Mouse (Mus musculus): ENCODE results near the gene Pdzrn4. TPM values are rescaled to one million over a fixed set of nuclear protein-coding genes. Genes with fewer than 3 reads are reported as not detected.
"Not testable (repeated sequence)": the region's sequence is repeated elsewhere in the genome, so short reads cannot be mapped to it uniquely, and the experiment has no call there.

The Pdzrn4 gene
- total RNA-seq (2021), result under 1 TPM; 0.30 to 0.42 TPM
- long read RNA-seq, experiment 1, partial matches to known transcripts, result 0 of 1 reads
- long read RNA-seq, experiment 1, other reads (novel, unspliced or antisense), result 1 of 1 reads
- long read RNA-seq, experiment 2, partial matches to known transcripts, result 0 of 1 reads
- long read RNA-seq, experiment 2, other reads (novel, unspliced or antisense), result 1 of 1 reads

- DNase-seq, result peak; percentile 44
Measured at GRCm38 (mm10) chr15:92396770-92397608, at the start of gene Pdzrn4. Gene Pdzrn4, plus strand, starts transcription at chr15:92396881.

GRCm38 (mm10) chr15:92347426-92347825, 49.3 kb upstream of the Pdzrn4 start:
- no peak for DNase-seq

GRCm38 (mm10) chr15:92347902-92348301, 48.8 kb upstream of the Pdzrn4 start:
- no peak for DNase-seq

GRCm38 (mm10) chr15:92348453-92348852, 48.2 kb upstream of the Pdzrn4 start:
- DNase-seq, result not testable (repeated sequence)

GRCm38 (mm10) chr15:92364153-92364552, 32.5 kb upstream of the Pdzrn4 start:
- no peak for DNase-seq

GRCm38 (mm10) chr15:92364592-92364991, 32.1 kb upstream of the Pdzrn4 start:
- no peak for DNase-seq

- no peak for DNase-seq
Measured at GRCm38 (mm10) chr15:92394811-92395210, 1.9 kb upstream of the Pdzrn4 start.

- no peak for DNase-seq
Measured at GRCm38 (mm10) chr15:92398747-92399146, 2.1 kb downstream of the Pdzrn4 start.

- no peak for DNase-seq
Measured at GRCm38 (mm10) chr15:92399278-92399677, 2.6 kb downstream of the Pdzrn4 start.

- no peak for DNase-seq
Measured at GRCm38 (mm10) chr15:92401554-92401953, 4.9 kb downstream of the Pdzrn4 start.

- no peak for DNase-seq
Measured at GRCm38 (mm10) chr15:92415323-92415722, 18.6 kb downstream of the Pdzrn4 start.

GRCm38 (mm10) chr15:92416141-92416540, 19.5 kb downstream of the Pdzrn4 start:
- DNase-seq, result no peak

GRCm38 (mm10) chr15:92416658-92417057, 20.0 kb downstream of the Pdzrn4 start:
- no peak for DNase-seq

- DNase-seq, result no peak
Measured at GRCm38 (mm10) chr15:92417120-92417519, 20.4 kb downstream of the Pdzrn4 start.

GRCm38 (mm10) chr15:92434605-92435004, 37.9 kb downstream of the Pdzrn4 start:
- no peak for DNase-seq

GRCm38 (mm10) chr15:92435306-92435705, 38.6 kb downstream of the Pdzrn4 start:
- DNase-seq, result no peak

GRCm38 (mm10) chr15:92441630-92442180, 45.0 kb downstream of the Pdzrn4 start:
- no peak for DNase-seq

- peak; percentile 32 for DNase-seq
Measured at GRCm38 (mm10) chr15:92447708-92448147, 51.0 kb downstream of the Pdzrn4 start.

- no peak for DNase-seq
Measured at GRCm38 (mm10) chr15:92449112-92449511, 52.4 kb downstream of the Pdzrn4 start.

GRCm38 (mm10) chr15:92452620-92453019, 55.9 kb downstream of the Pdzrn4 start:
- no peak for DNase-seq

GRCm38 (mm10) chr15:92482198-92482597, 85.5 kb downstream of the Pdzrn4 start:
- DNase-seq, result no peak

- no peak for DNase-seq
Measured at GRCm38 (mm10) chr15:92491376-92491775, 94.7 kb downstream of the Pdzrn4 start.

- no peak for DNase-seq
Measured at GRCm38 (mm10) chr15:92495465-92496174, 98.9 kb downstream of the Pdzrn4 start.
